Mouse (Mus musculus) megakaryocyte, adult 5-6 weeks (primary cell): ENCODE data around the gene Rpp30. TPM values are rescaled to one million over a fixed set of nuclear protein-coding genes. Genes with fewer than 3 reads are reported as not detected.

Experiments
- ATAC-seq: 2 replicates; pipeline ENCODE4 v1.8.0; 2016; ENCODE audit warnings: mild to moderate bottlenecking, inconsistent platforms; ENCODE audit not compliant: poor library complexity, severe bottlenecking
- total RNA-seq, 2 experiments: library from RNA; stranded (forward) in 1 of 2; stranded (reverse) in 1 of 2; fragments of 153-499, 151-499 nt in 1 of 2; fragments of 221-1000, 200-1000 nt in 1 of 2; gene quantifications; 2 replicates each; pipeline versions ENCODE4 v1.2.3 to v1.2.4; 2015 to 2017

Gene Rpp30
- total RNA-seq, 2 experiments from 2014 or later = 36.1 to 47.3 TPM

DNA sequence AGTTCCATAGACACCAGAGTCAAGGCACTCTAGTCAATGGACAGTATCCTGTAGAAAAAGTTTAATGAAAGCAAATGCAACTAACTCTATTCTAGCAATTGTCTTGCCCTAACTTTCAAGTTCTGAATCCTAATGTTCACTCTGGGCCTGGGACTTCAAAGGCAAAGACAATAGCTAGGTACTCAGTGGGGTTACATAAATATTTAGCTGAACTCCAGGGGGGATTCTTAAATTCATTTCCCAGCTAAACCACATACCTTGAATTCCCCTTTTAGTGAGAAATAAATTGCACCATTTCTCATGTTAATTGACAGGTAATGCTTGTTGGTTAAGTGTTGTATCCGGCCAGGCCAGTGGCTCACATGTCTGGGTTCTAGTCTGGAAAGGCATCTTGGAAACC is 40.7 kb downstream of the Rpp30 start:
- no peak for ATAC-seq

DNA sequence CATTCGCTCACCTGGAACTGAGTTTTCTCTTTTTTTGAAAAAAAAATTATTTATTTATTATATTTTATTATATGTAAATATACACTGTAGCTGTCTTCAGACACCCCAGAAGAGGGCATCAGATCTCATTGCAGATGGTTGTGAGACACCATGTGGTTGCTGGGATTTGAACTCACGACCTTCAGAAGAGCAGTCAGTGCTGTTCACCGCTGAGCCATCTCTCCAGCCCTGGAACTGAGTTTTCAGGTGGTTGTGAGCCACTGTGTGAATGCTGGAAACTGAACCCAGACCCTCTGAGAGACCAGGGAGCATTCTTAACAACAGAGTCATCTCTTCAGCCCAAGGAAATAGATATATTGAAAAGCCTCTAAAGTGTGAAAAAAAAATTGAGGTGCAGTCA is 44.9 kb downstream of the Rpp30 start:
- ATAC-seq = no peak

DNA sequence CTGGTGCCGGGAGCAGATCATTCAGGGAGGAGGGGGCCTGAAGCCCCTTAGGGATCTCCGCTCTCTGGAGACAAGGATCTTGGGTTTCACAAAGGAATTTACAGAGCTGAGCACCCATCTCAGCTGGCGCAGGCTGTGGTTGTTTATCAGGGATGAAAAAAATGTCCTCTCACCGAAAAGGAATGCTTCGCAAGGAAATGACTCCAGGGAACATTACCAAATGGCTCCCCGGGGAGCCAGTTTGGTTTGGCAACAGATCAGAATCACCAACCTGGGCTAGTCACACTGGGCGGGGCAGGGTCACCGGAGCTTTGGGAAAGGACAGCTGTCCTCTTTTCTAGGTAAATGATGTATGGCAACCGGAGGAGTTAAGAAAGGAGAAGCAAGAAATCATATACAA is 45.7 kb downstream of the Rpp30 start:
- no peak for ATAC-seq

DNA sequence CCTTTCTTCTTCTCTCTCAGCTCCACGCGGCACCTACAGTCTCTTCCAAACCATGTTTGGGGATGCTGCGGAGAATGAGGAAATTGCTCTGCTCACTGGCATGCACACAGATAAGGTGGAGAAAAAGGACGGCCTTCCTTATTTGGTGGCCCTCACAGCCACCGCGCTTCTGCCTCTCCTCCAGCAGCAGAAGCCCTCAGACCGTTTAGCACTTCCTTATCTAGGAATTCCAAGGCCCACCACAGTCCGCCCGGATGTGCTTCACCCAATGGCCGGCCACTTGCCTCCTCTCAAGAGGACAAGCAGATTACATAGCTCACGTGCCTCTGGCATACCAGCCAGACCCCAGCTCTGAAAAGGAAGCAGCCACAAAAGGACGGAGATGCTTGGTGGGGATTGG is 46.1 kb downstream of the Rpp30 start:
- peak; percentile 71 for ATAC-seq

DNA sequence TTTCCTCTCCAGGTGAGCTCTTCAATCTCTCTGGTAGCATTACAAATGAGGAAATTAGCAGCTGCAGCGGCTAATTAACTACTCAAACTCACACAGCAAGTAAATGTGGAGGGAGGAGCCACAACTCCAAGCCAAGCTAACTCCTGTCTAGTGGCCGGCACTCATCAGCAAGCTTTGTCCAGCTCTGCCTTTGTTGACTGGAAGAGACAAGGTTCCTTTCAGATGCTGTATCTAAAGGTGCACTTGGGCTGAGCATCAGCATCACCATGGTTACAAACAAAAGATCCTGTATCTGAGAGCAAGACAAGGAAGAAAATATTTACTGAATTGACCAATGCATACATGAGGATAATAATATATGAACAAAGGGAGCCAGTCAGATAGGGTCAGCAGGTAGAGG is 46.7 kb downstream of the Rpp30 start:
- no peak for ATAC-seq

DNA sequence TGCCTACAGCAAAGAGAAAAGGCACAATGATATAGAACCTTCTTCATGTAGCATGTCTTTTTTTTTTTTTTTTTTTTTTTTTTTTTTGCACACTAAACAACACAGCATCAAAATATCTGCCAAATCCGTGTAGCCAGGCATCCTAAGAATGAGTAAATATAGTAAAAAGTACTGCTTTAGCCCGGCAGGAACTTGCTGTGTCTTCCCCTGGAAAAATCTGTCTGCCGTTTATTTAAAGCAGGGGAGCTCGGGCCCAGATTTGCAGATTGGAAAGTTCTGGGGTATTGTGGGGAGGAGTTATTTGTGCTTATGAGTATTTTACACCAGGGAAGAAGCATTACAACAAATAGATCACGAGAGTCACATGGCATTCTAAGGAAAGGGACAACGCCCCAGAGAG is 48.5 kb downstream of the Rpp30 start:
- ATAC-seq = no peak

DNA sequence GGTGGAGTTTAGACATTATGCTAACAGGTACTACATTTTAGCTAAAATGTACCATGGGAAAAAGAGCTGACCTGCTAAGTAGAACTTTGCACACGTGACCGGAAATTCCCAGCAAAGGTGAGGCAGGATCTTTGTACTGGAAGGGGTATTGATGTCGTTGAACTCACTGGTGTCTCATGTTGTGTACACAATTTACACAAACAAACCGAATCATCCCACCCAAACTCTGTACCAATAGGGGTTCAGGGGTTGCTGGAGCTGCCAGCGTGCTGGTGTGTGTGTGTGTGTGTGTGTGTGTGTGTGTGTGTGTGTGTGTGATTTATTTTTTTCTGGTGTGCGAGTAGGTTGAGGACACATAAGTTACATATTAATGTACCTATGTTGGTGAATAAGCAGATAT is 49.5 kb downstream of the Rpp30 start:
- ATAC-seq = no peak

DNA sequence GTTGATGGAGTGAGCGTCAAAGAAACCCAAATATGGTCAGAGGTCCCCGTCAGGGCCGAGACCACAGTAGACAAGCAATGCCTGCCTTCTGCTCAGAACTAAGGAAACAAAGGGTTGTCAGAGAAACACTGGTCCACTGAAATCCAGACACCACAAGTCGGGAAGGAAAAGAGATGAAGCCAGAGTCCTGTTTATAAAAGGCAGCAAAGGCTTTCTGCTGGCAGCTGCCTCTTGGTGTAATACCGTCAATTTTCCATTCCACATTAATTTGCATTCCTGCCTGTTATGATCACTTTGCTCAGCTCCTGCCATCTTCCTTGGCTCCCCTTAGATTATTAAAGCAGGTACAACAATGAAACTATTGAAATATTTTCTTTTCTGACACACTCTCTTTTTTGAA is 50.2 kb downstream of the Rpp30 start:
- no peak for ATAC-seq

DNA sequence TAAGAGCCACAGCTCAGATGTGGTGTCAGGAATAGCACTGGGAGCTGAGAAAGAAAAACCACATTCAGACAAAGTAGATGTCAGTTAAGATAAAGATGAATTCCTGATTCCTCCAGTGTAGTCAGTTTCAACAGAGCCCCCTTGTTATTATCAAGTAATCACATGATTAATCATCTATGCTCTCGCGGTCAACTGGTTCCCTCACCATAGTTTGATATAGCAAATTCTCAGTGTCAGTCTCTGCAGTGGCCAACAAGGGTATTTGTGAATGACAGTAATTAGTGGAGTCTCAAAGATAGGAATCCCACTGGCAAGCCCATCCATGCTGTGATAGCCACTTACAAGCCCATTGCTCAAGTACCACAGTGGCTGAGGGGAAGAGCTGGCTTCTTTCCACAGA is 60.1 kb downstream of the Rpp30 start:
- ATAC-seq = no peak

DNA sequence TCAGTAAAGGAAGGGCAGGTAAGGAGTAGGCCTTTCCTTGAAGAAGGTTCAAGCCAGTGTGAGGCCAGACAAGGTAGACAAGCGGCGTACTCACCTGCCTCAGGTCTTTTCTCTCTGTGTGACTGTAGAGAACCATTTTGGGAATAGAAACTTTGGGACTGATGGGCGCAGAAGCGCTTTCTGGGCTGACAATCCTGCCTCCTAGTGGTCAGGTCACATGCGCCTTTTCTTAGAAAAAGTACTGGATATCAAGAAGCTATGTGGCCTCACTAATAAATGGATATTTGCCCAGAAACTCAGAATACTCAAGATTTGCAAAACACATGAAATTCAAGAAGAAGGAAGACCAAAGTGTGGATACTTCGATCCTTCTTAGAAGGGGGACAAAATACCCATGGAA is 65.1 kb downstream of the Rpp30 start:
- ATAC-seq = no peak

DNA sequence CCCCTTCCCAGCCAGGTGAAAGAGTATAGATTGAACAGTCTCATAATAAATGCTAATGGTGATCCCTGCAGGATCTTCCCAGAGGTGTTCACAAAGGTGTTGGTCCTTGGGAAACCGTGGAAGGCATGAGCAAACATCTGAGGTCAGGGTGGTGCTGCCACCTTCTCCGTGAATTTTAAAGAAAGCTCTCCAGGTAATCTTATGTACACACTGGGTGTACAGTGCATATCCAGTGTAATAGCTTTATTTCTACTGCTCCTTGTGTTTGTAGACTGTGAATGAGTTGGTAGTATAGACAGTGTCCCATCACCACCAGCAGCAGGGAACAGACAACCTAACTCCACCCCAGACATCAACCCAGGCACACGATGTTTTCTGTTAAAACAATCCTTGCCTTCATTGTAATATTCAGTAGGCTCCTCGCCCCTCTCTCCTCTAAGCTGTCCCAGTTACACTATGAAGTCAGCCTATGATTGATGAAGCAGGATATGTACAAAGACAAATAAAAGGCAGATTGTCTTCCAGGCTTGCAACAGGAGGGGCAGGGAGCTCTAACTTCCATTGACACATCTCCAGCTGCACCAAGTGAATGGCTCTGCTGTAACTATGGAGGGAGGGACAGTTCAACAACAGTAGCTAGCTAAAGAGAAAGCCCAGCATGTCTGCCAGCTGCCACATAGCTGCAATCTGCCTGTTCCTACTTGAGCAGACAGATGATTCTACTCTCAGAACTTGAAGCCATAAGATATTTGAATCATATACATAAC is 66.9 kb downstream of the Rpp30 start:
- no peak for ATAC-seq

Other genes starting within 250 kb of the Rpp30 start
- gene Htr7, start 26.2 kb upstream of the Rpp30 start, total RNA-seq (2015) = not detected in 2 replicates
- gene Htr7, start 26.2 kb upstream of the Rpp30 start, total RNA-seq (2017) = not detected in 2 replicates
- gene Ankrd1, start 36.4 kb downstream of the Rpp30 start, total RNA-seq (2015) = not detected in 2 replicates
- not detected in 2 replicates for gene Ankrd1, start 36.4 kb downstream of the Rpp30 start, total RNA-seq (2017)